Mouse (Mus musculus) induced T-regulatory cell, adult 2 months (primary cell): ENCODE results near the gene Myoc.
A peak's percentile ranks its signal among the peaks of the same experiment; 100 is the strongest.
"Not testable (repeated sequence)": the region's sequence is repeated elsewhere in the genome, so short reads cannot be mapped to it uniquely, and the experiment has no call there.

Experiments
- DNase-seq: peaks from one replicate; pipeline ENCODE4 v3.0.0-alpha.2; 2012; ENCODE audit warnings: low read depth

Myoc gene

GRCm38 (mm10) chr1:162639051-162639750 is at the start of gene Myoc:
Myoc (plus strand) TSS chr1:162639155.
- no peak for DNase-seq

GRCm38 (mm10) chr1:162589443-162589842 is 49.5 kb upstream of the Myoc start:
- DNase-seq: no peak

GRCm38 (mm10) chr1:162590415-162590997 is 48.4 kb upstream of the Myoc start:
- DNase-seq: no peak

GRCm38 (mm10) chr1:162597379-162598102 is 41.4 kb upstream of the Myoc start:
- DNase-seq: no peak

GRCm38 (mm10) chr1:162599617-162600016 is 39.3 kb upstream of the Myoc start:
- no peak for DNase-seq

GRCm38 (mm10) chr1:162601288-162601687 is 37.7 kb upstream of the Myoc start:
- DNase-seq: no peak

- DNase-seq: no peak
Observed at GRCm38 (mm10) chr1:162608127-162608526, 30.8 kb upstream of the Myoc start.

GRCm38 (mm10) chr1:162609633-162610250 is 29.2 kb upstream of the Myoc start:
- no peak for DNase-seq

- no peak for DNase-seq
Observed at GRCm38 (mm10) chr1:162611191-162611590, 27.8 kb upstream of the Myoc start.

GRCm38 (mm10) chr1:162615511-162615910 is 23.4 kb upstream of the Myoc start:
- DNase-seq: peak; percentile 55

- DNase-seq: peak; percentile 68
Observed at GRCm38 (mm10) chr1:162620487-162620886, 18.5 kb upstream of the Myoc start.

GRCm38 (mm10) chr1:162623895-162624294 is 15.1 kb upstream of the Myoc start:
- no peak for DNase-seq

GRCm38 (mm10) chr1:162625229-162625628 is 13.7 kb upstream of the Myoc start:
- peak; percentile 25 for DNase-seq

- DNase-seq: not testable (repeated sequence)
Observed at GRCm38 (mm10) chr1:162627821-162628220, 11.1 kb upstream of the Myoc start.

GRCm38 (mm10) chr1:162628326-162628725 is 10.6 kb upstream of the Myoc start:
- not testable (repeated sequence) for DNase-seq

- not testable (repeated sequence) for DNase-seq
Observed at GRCm38 (mm10) chr1:162635291-162635931, 3.5 kb upstream of the Myoc start.

- DNase-seq: no peak
Observed at GRCm38 (mm10) chr1:162636516-162636915, 2.4 kb upstream of the Myoc start.

- no peak for DNase-seq
Observed at GRCm38 (mm10) chr1:162638535-162638934, 420 bp upstream of the Myoc start.

GRCm38 (mm10) chr1:162639861-162640260 is 906 bp downstream of the Myoc start:
- no peak for DNase-seq

- DNase-seq: no peak
Observed at GRCm38 (mm10) chr1:162642591-162642990, 3.6 kb downstream of the Myoc start.

GRCm38 (mm10) chr1:162643752-162644151 is 4.8 kb downstream of the Myoc start:
- no peak for DNase-seq

- peak; percentile 48 for DNase-seq
Observed at GRCm38 (mm10) chr1:162646083-162646686, 7.2 kb downstream of the Myoc start.
